Mouse (Mus musculus): ENCODE results near the gene St3gal5.
"Not testable (repeated sequence)": the region's sequence is repeated elsewhere in the genome, so short reads cannot be mapped to it uniquely, and the experiment has no call there.

The St3gal5 gene

GRCm38 (mm10) chr6:72097181-72097995 is at the start of gene St3gal5:
Gene St3gal5, plus strand, starts transcription at chr6:72097592.
- peak; percentile 84 for DNase-seq (ENCODE audit: low spot score)

- DNase-seq (ENCODE audit: low spot score): no peak
These were observed 48.7 kb upstream of the St3gal5 start for GRCm38 (mm10) chr6:72048643-72049042.

- no peak for DNase-seq (ENCODE audit: low spot score)
These were observed 47.5 kb upstream of the St3gal5 start for GRCm38 (mm10) chr6:72049941-72050340.

- peak; percentile 7 for DNase-seq (ENCODE audit: low spot score)
These were observed 46.6 kb upstream of the St3gal5 start for GRCm38 (mm10) chr6:72050827-72051226.

- DNase-seq (ENCODE audit: low spot score): no peak
These were observed 46.1 kb upstream of the St3gal5 start for GRCm38 (mm10) chr6:72051247-72051646.

- DNase-seq (ENCODE audit: low spot score): no peak
These were observed 45.6 kb upstream of the St3gal5 start for GRCm38 (mm10) chr6:72051757-72052156.

GRCm38 (mm10) chr6:72056548-72056947 is 40.8 kb upstream of the St3gal5 start:
- no peak for DNase-seq (ENCODE audit: low spot score)

GRCm38 (mm10) chr6:72058398-72058889 is 38.9 kb upstream of the St3gal5 start:
- DNase-seq (ENCODE audit: low spot score): no peak

GRCm38 (mm10) chr6:72060677-72061076 is 36.7 kb upstream of the St3gal5 start:
- not testable (repeated sequence) for DNase-seq (ENCODE audit: low spot score)

- DNase-seq (ENCODE audit: low spot score): no peak
These were observed 33.7 kb upstream of the St3gal5 start for GRCm38 (mm10) chr6:72063718-72064117.

GRCm38 (mm10) chr6:72065988-72066387 is 31.4 kb upstream of the St3gal5 start:
- DNase-seq (ENCODE audit: low spot score): no peak

- no peak for DNase-seq (ENCODE audit: low spot score)
These were observed 29.0 kb upstream of the St3gal5 start for GRCm38 (mm10) chr6:72068436-72068835.

GRCm38 (mm10) chr6:72071281-72071870 is 26.0 kb upstream of the St3gal5 start:
- no peak for DNase-seq (ENCODE audit: low spot score)

GRCm38 (mm10) chr6:72073781-72074180 is 23.6 kb upstream of the St3gal5 start:
- DNase-seq (ENCODE audit: low spot score): no peak

- no peak for DNase-seq (ENCODE audit: low spot score)
These were observed 20.9 kb upstream of the St3gal5 start for GRCm38 (mm10) chr6:72076512-72076911.

GRCm38 (mm10) chr6:72078178-72078577 is 19.2 kb upstream of the St3gal5 start:
- DNase-seq (ENCODE audit: low spot score): no peak

- no peak for DNase-seq (ENCODE audit: low spot score)
These were observed 15.9 kb upstream of the St3gal5 start for GRCm38 (mm10) chr6:72081318-72082024.

- no peak for DNase-seq (ENCODE audit: low spot score)
These were observed 10.0 kb upstream of the St3gal5 start for GRCm38 (mm10) chr6:72087402-72087801.

- DNase-seq (ENCODE audit: low spot score): no peak
These were observed 7.5 kb upstream of the St3gal5 start for GRCm38 (mm10) chr6:72089865-72090264.

GRCm38 (mm10) chr6:72091007-72091406 is 6.4 kb upstream of the St3gal5 start:
- no peak for DNase-seq (ENCODE audit: low spot score)

- DNase-seq (ENCODE audit: low spot score): no peak
These were observed 4.3 kb upstream of the St3gal5 start for GRCm38 (mm10) chr6:72093121-72093520.

GRCm38 (mm10) chr6:72096217-72096616 is 1.2 kb upstream of the St3gal5 start:
- no peak for DNase-seq (ENCODE audit: low spot score)

- DNase-seq (ENCODE audit: low spot score): no peak
These were observed 723 bp upstream of the St3gal5 start for GRCm38 (mm10) chr6:72096669-72097068.

Measured in retina, embryonic 14.5 days (tissue).